Comparison of ENCODE assay signal across 17 mouse cellular contexts in the genomic region with DNA sequence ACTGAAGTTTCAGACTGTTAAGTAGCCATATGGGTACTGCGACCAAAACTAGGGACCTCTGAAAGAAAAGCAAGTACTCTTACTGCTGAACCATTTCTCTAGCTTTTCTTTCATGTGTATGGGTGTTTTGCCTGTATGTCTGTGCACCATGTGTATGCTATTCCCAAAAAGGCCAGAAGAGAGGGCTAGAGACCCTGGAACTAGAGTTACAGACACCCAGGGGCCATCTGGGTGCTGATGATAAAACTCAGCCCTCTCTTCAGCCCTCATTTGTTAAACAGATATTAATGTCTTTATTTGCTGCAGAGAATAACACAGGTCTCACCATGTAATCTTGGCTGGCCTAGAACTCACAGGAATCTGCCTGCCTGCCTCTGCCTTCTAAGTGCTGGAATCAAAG. TPM values are rescaled to one million over a fixed set of nuclear protein-coding genes. Genes with fewer than 3 reads are reported as not detected.
DNase-seq lines count a peak whose midpoint lies in the region; ATAC-seq lines count a peak whose summit lies in the region.
"Had no signal": no experiment of that assay in that cellular context is flagged by ENCODE, and none has a peak within 500 bp of the region (broad histone marks: within the 10 kb centered on the region; RNA-seq: fewer than 3 reads in every experiment).

No protein-coding gene starts in this region.

- H3K27ac ChIP-seq in kidney, embryonic 15.5 days, result peak overlapping the region; percentile 89
- peak overlapping the region; percentile 70; the same call in 1 of the 2 replicates for H3K27ac ChIP-seq in limb, embryonic 12.5 days
- H3K27ac ChIP-seq: forebrain, embryonic 15.5 days; neural tube, embryonic 15.5 days had no signal

- WGBS in kidney, embryonic 15.5 days, result 93% methylated on average over 1 of the region's 1 CpGs
- WGBS in limb, embryonic 12.5 days, result 80% methylated on average over 1 of the region's 1 CpGs

- no peaks in the 10 kb centered on the region for H3K9me3 ChIP-seq in kidney, embryonic 15.5 days (replicated peaks)
- H3K9me3 ChIP-seq in limb, embryonic 12.5 days, result no peaks in the 10 kb centered on the region
- H3K9me3 ChIP-seq: forebrain, embryonic 15.5 days; G1E; neural tube, embryonic 15.5 days had no signal

- H3K27me3 ChIP-seq in kidney, embryonic 15.5 days, result no peaks in the 10 kb centered on the region
- no peaks in the 10 kb centered on the region for H3K27me3 ChIP-seq in limb, embryonic 12.5 days
- H3K27me3 ChIP-seq: forebrain, embryonic 15.5 days; neural tube, embryonic 15.5 days had no signal

- no peaks in the 10 kb centered on the region for H3K36me3 ChIP-seq in kidney, embryonic 15.5 days
- H3K36me3 ChIP-seq in limb, embryonic 12.5 days, result no peaks in the 10 kb centered on the region
- H3K36me3 ChIP-seq: forebrain, embryonic 15.5 days; neural tube, embryonic 15.5 days had no signal

- H3K9ac ChIP-seq in kidney, embryonic 15.5 days, result no peak overlapping the region
- no peak overlapping the region for H3K9ac ChIP-seq in limb, embryonic 12.5 days (replicated peaks)
- H3K9ac ChIP-seq: forebrain, embryonic 15.5 days; neural tube, embryonic 15.5 days had no signal

- H3K4me1 ChIP-seq in kidney, embryonic 15.5 days, result peaks cover 49% of the 10 kb centered on the region
- H3K4me1 ChIP-seq in limb, embryonic 12.5 days (replicated peaks), result peaks cover 27% of the 10 kb centered on the region

- no peak overlapping the region for H3K4me3 ChIP-seq in kidney, embryonic 15.5 days (replicated peaks)
- H3K4me3 ChIP-seq in limb, embryonic 12.5 days (replicated peaks), result no peak overlapping the region
- H3K4me3 ChIP-seq: forebrain, embryonic 15.5 days; gastrocnemius, adult 2 months; neural tube, embryonic 15.5 days had no signal

- no peak overlapping the region for H3K4me2 ChIP-seq in kidney, embryonic 15.5 days
- H3K4me2 ChIP-seq in limb, embryonic 12.5 days, result no peak overlapping the region
- H3K4me2 ChIP-seq: forebrain, embryonic 15.5 days; neural tube, embryonic 15.5 days had no signal

- DNase-seq in heart, adult 11 months, result peak; percentile 58
- DNase-seq in heart, postnatal 4 days, result no peak
- no peak for DNase-seq in kidney, adult 8-10 months
- peak; percentile 77 for DNase-seq in A20 (ENCODE audit: low read depth, low spot score)
- no peak for DNase-seq in B cell, adult 2 months
- no peak for DNase-seq in T-cell, adult 2 months (ENCODE audit: low spot score)
- DNase-seq: cerebellum, adult 9-10 months; gastrocnemius, adult 2 months; layer of hippocampus, adult 9-11 months; left cerebral cortex, postnatal 4 days; lung, postnatal 4 days; thymus, adult 18-20 months had no signal

- ATAC-seq in kidney, embryonic 15.5 days (replicated peaks; ENCODE audit: low FRiP score), result no peak
- ATAC-seq in limb, embryonic 12.5 days (ENCODE audit: insufficient number of reproducible peaks, insufficient read depth, low FRiP score, low TSS enrichment, low read depth), result no peak
- ATAC-seq: forebrain, embryonic 15.5 days had no signal

RNA-seq across cellular contexts. Expression of a gene that starts 4.6 kb away (rescaled TPM):
- total RNA-seq in heart, postnatal 4 days (2021), result 10 to 100 TPM; 19.6 to 20.0 TPM
- 25.3 and 27.0 TPM in 2 replicates for polyA plus RNA-seq in kidney, embryonic 15.5 days (2015; fragmentation: Nextera tagmentation; extraction: Ambion mirVana)
- polyA plus RNA-seq in limb, embryonic 12.5 days (2016; fragmentation: Nextera tagmentation; extraction: Ambion mirVana), result 20.0 and 20.5 TPM in 2 replicates

RNA-seq across cellular contexts. Expression of a gene that starts 34.7 kb away (rescaled TPM):
- total RNA-seq in heart, postnatal 4 days (2021), result 100 to 1,000 TPM; 118 to 122 TPM
- polyA plus RNA-seq in kidney, embryonic 15.5 days (2015; fragmentation: Nextera tagmentation; extraction: Ambion mirVana), result 116 and 127 TPM in 2 replicates
- 187 and 189 TPM in 2 replicates for polyA plus RNA-seq in limb, embryonic 12.5 days (2016; fragmentation: Nextera tagmentation; extraction: Ambion mirVana)

RNA-seq across cellular contexts. Expression of a gene that starts 52.8 kb away (rescaled TPM):
- 1 to 10 TPM; 7.2 to 7.8 TPM for total RNA-seq in heart, postnatal 4 days (2021)
- polyA plus RNA-seq in kidney, embryonic 15.5 days (2015; fragmentation: Nextera tagmentation; extraction: Ambion mirVana), result 20.0 and 21.0 TPM in 2 replicates
- 21.7 and 25.2 TPM in 2 replicates for polyA plus RNA-seq in limb, embryonic 12.5 days (2016; fragmentation: Nextera tagmentation; extraction: Ambion mirVana)

Comparison
In these comparisons a context has a peak if more than half of its experiments do, and no peak if none do; other contexts are left out.
1. DNase-seq: peak in heart, adult 11 months (single experiment) and A20 (single experiment); none in heart, postnatal 4 days (single experiment), kidney, adult 8-10 months (0 of 2), B cell, adult 2 months (0 of 2) and T-cell, adult 2 months (single experiment).